In genomic region chr3:94658740-94659095, GRCm38 (mm10) we compare ENCODE assay signal across 8 mouse cellular contexts. TPM values are rescaled to one million over a fixed set of nuclear protein-coding genes. Genes with fewer than 3 reads are reported as not detected.
DNase-seq lines count a peak whose midpoint lies in the region; ATAC-seq and TF ChIP-seq lines count a peak whose summit lies in the region.
"Not testable (repeated sequence)": the region's sequence is repeated elsewhere in the genome, so short reads cannot be mapped to it uniquely, and the experiment has no call there.

TSS of gene Tuft1 (minus strand) at chr3:94658872.

- DNase-seq in ES-E14 (ENCODE audit: low read depth, low spot score): not testable (repeated sequence)
- peak; percentile 54 to 75 for DNase-seq in cerebellum, postnatal 25 days
- DNase-seq in gastrocnemius, adult 8-10 months (ENCODE audit: low spot score in 2 of 2): peak; percentile 38 to 45
- DNase-seq in layer of hippocampus, adult 2 months (ENCODE audit: low spot score in 2 of 2): peak; percentile 32 to 57
- DNase-seq in lung, adult 2 months: peak; percentile 79

- peak; percentile 93 for ATAC-seq in hindbrain, embryonic 12.5 days (ENCODE audit: low FRiP score)
- peak; percentile 94 for ATAC-seq in neural tube, embryonic 12.5 days (ENCODE audit: low FRiP score, low read depth)

- not testable (repeated sequence) for H3K27ac ChIP-seq in ES-E14 (ENCODE audit: insufficient read depth, low read depth, low read length, poor library complexity, severe bottlenecking); hindbrain, embryonic 12.5 days; layer of hippocampus, adult 2 months; neural tube, embryonic 12.5 days
- peak within 1 kb of the TSS; percentile 57; the same call in 1 of the 2 replicates for H3K27ac ChIP-seq in testis, adult 2 months (ENCODE audit: control insufficient read depth, insufficient read depth, low read depth, low read length)

- not testable (repeated sequence) for H3K4me1 ChIP-seq in ES-E14 (ENCODE audit: control insufficient read depth in 2 of 2, insufficient read depth in 2 of 2, low read length in 2 of 2, poor library complexity in 1 of 2); hindbrain, embryonic 12.5 days; lung, adult 2 months (ENCODE audit: control insufficient read depth, insufficient read depth, low read length); neural tube, embryonic 12.5 days; testis, adult 2 months (ENCODE audit: control insufficient read depth, insufficient read depth, low read length)

- peaks cover 11% of the 10 kb centered on the region for H3K27me3 ChIP-seq in hindbrain, embryonic 12.5 days
- H3K27me3 ChIP-seq in neural tube, embryonic 12.5 days (replicated peaks); testis, adult 2 months (ENCODE audit: control insufficient read depth, insufficient read depth, low read length): not testable (repeated sequence)

- not testable (repeated sequence) for H3K36me3 ChIP-seq in ES-E14 (ENCODE audit: control insufficient read depth, insufficient read depth, low read length, poor library complexity, severe bottlenecking); hindbrain, embryonic 12.5 days; neural tube, embryonic 12.5 days; testis, adult 2 months (ENCODE audit: control insufficient read depth, insufficient read depth, low read length)

- H3K9me3 ChIP-seq in ES-E14 (ENCODE audit: control insufficient read depth, insufficient read depth, low read depth, low read length); hindbrain, embryonic 12.5 days (replicated peaks); neural tube, embryonic 12.5 days: not testable (repeated sequence)

- peak within 1 kb of the TSS; percentile 22; the same call in 1 of the 2 replicates for H3K9ac ChIP-seq in ES-E14 (ENCODE audit: insufficient read depth, low read depth, low read length, poor library complexity, severe bottlenecking)
- not testable (repeated sequence) for H3K9ac ChIP-seq in hindbrain, embryonic 12.5 days
- peak within 1 kb of the TSS; percentile 29; the same call in 1 of the 2 replicates for H3K9ac ChIP-seq in neural tube, embryonic 12.5 days

- WGBS in hindbrain, embryonic 12.5 days: 0% methylated on average over 23 of the region's 33 CpGs
- under 1% methylated on average over 24 of the region's 33 CpGs for WGBS in lung, adult 2 months
- 0% methylated on average over 23 of the region's 33 CpGs for WGBS in neural tube, embryonic 12.5 days

- TF ChIP-seq CTCF in layer of hippocampus, adult 2 months (conservative IDR thresholded peaks at IDR 0.05); lung, adult 2 months (IDR thresholded peaks at IDR 0.05; ENCODE audit: insufficient read depth, low read length); testis, adult 2 months (IDR thresholded peaks at IDR 0.05; ENCODE audit: control insufficient read depth, insufficient read depth, insufficient replicate concordance, low read depth, low read length): not testable (repeated sequence)

- peak within 1 kb of the TSS; percentile 58 for H3K4me2 ChIP-seq in hindbrain, embryonic 12.5 days (replicated peaks)
- H3K4me2 ChIP-seq in neural tube, embryonic 12.5 days (replicated peaks): peak within 1 kb of the TSS; percentile 63

- in situ Hi-C loops in ES-E14 (cut with MboI; ENCODE audit: low sequenced_read_pairs in 2 of 2, unreplicated experiment in 2 of 2): not testable (repeated sequence)

- TF ChIP-seq POLR2A in lung, adult 2 months (IDR thresholded peaks at IDR 0.05; ENCODE audit: borderline replicate concordance, extremely low read depth, low read depth, low read length); testis, adult 2 months (IDR thresholded peaks at IDR 0.05; ENCODE audit: control insufficient read depth, low read depth, low read length): not testable (repeated sequence)

- peak within 1 kb of the TSS; percentile 40 to 49 for H3K4me3 ChIP-seq in ES-E14 (ENCODE audit: insufficient read depth in 1 of 2, low read depth in 1 of 2, low read length in 2 of 2, poor library complexity in 1 of 2, severe bottlenecking in 1 of 2)
- peak within 1 kb of the TSS; percentile 36 for H3K4me3 ChIP-seq in hindbrain, embryonic 12.5 days
- peak within 1 kb of the TSS; percentile 37; the same call in 1 of the 2 replicates for H3K4me3 ChIP-seq in layer of hippocampus, adult 2 months
- H3K4me3 ChIP-seq in lung, adult 2 months (replicated peaks; ENCODE audit: extremely low read depth, low read depth, low read length): peak within 1 kb of the TSS; percentile 49
- H3K4me3 ChIP-seq in neural tube, embryonic 12.5 days: peak within 1 kb of the TSS; percentile 28
- H3K4me3 ChIP-seq in testis, adult 2 months (ENCODE audit: control insufficient read depth, low read depth, low read length): peak within 1 kb of the TSS; percentile 88

RNA-seq across cellular contexts. Expression of gene Tuft1, which starts in this region (rescaled TPM):
- 6.7 and 7.5 TPM in 2 replicates for total RNA-seq in ES-E14 (2012; rRNA removed)
- 1 to 10 TPM in 2 of 4 experiments, under 1 TPM in 2; 0.46 to 1.7 (median 1.0) TPM for total RNA-seq in gastrocnemius, adult 8-10 months (2022)
- polyA plus RNA-seq in hindbrain, embryonic 12.5 days (2016; fragmentation: Nextera tagmentation; extraction: Ambion mirVana): 2.9 and 4.1 TPM in 2 replicates
- total RNA-seq in layer of hippocampus, adult 2 months (2021): 1 to 10 TPM; 2.4 to 2.8 TPM
- polyA plus RNA-seq in lung, adult 2 months (2012; rRNA removed): 12.8 and 22.1 TPM in 2 replicates
- polyA plus RNA-seq in neural tube, embryonic 12.5 days (2016; fragmentation: Nextera tagmentation; extraction: Ambion mirVana): 2.9 and 3.5 TPM in 2 replicates
- 13.1 and 13.2 TPM in 2 replicates for polyA plus RNA-seq in testis, adult 2 months (2012; rRNA removed)

Comparison
In these comparisons a context has a peak if more than half of its experiments do, and no peak if none do; other contexts are left out.
1. H3K4me3 ChIP-seq: peak in every context shown above with its lines; median percentile 88 in testis, adult 2 months; 49 in lung, adult 2 months; 44 in ES-E14; 37 in layer of hippocampus, adult 2 months; 36 in hindbrain, embryonic 12.5 days; 28 in neural tube, embryonic 12.5 days.